Mouse (Mus musculus): ENCODE data around the gene Hcn3.

GRCm38 (mm10) chr3:89188478-89188875, 28.5 kb upstream of the Hcn3 start:
- TF ChIP-seq GATA1 (IDR thresholded peaks at IDR 0.05; ENCODE audit: borderline replicate concordance, low read length) (no peak), CTCF (IDR thresholded peaks at IDR 0.05; ENCODE audit: low read depth, low read length) (no peak), TAL1 (conservative IDR thresholded peaks at IDR 0.05; ENCODE audit: low read depth, low read length) (no peak), POLR2AphosphoS5 (IDR thresholded peaks at IDR 0.05; ENCODE audit: insufficient replicate concordance, low read depth, low read length) (no peak), GATA2 (IDR thresholded peaks at IDR 0.05; ENCODE audit: borderline replicate concordance, low read depth, low read length) (no peak)

Data from G1E (cell line).